Mouse (Mus musculus) small intestine, adult 10 weeks (tissue): ENCODE results near the gene Sema5a. TPM values are rescaled to one million over a fixed set of nuclear protein-coding genes. Genes with fewer than 3 reads are reported as not detected.

Experiments used
- polyA plus RNA-seq: library from polyadenylated mRNA; stranded (reverse); fragments of 350-450 nt; fragmentation: Illumina TruSeq; extraction: RNeasy Lipid Tissue Mini Kit (QIAGEN cat#74804); gene quantifications from one replicate; pipeline ENCODE4 v1.2.3, GENCODE M21; 2014; ENCODE audit warnings: low replicate concordance

Sema5a gene
- polyA plus RNA-seq, result 23.0 TPM

GRCm38 (mm10) chr15:32244344-32244955, at the start of gene Sema5a:
TSS of gene Sema5a (plus strand) at chr15:32244810.

Other genes with a start within 250 kb of the Sema5a start
- not detected for gene Tas2r119, start 67.5 kb upstream of the Sema5a start, polyA plus RNA-seq